Mouse (Mus musculus): ENCODE results near the gene Aaed1.
"Not testable (repeated sequence)": the region's sequence is repeated elsewhere in the genome, so short reads cannot be mapped to it uniquely, and the experiment has no call there.

The Aaed1 gene

DNA sequence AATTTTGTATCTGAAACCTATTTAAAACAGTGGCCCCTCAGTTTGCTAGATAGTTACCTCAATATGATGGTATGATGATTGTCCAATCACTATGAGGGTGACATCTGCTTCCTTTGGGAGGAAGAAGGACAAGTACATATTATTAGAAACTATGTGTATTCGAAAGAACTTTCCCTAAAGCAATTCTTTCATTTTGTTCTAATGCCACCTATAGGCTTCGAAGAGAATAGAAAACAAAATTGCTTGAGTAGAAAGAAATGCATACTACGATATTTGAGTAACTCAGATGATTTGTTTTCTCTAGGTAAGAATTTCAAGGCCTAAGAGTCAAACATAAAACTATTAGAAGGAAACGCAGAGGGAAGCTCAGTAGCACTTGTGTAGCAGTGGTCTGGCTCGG lies 3.5 kb downstream of the Aaed1 start:
- no peak for DNase-seq (ENCODE audit: low spot score)

DNA sequence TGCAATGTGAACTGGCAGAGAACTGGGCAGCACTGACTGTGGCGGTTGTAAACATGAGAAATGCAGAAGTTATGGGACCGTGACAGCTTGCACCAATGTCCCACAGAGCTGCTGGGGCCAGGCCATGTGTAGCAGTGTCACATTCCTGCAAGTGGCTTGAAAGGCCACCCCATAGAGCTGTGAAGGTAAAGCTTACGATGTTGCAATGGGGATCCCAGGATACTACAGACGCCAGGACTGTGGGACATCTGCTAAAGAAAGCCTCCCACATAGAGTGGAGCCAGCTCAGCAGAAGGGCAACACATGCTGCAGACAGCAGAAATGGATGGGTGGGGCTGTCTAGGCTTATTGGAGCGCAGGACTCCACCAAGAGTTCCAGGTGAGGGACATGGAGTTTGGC lies 5.0 kb downstream of the Aaed1 start:
- DNase-seq (ENCODE audit: low spot score), result no peak

DNA sequence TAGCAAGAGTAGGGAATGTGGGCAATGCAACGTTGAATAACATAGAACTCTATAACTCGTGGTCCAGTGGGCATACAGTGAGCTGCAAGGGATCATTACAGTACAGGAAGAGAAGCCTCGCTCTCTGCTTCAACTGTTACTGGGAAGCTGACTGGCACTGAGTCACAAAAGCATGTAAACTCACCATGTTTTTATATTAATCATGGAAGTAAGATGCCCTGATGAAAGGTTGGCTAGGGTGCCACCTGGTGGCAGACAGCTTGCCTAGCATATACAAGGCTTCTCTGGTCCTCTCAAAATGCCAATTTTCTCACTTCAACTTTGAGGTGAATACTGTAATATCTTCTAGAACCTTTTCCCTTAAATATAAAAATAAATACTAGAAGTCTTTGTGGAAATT lies 6.4 kb downstream of the Aaed1 start:
- peak; percentile 35 for DNase-seq (ENCODE audit: low spot score)

GRCm38 (mm10) chr13:64299069-64299468 lies 13.4 kb downstream of the Aaed1 start:
- no peak for DNase-seq (ENCODE audit: low spot score)

- no peak for DNase-seq (ENCODE audit: low spot score)
These were observed 25.7 kb downstream of the Aaed1 start for GRCm38 (mm10) chr13:64286791-64287190.

GRCm38 (mm10) chr13:64286321-64286720 lies 26.2 kb downstream of the Aaed1 start:
- no peak for DNase-seq (ENCODE audit: low spot score)

DNA sequence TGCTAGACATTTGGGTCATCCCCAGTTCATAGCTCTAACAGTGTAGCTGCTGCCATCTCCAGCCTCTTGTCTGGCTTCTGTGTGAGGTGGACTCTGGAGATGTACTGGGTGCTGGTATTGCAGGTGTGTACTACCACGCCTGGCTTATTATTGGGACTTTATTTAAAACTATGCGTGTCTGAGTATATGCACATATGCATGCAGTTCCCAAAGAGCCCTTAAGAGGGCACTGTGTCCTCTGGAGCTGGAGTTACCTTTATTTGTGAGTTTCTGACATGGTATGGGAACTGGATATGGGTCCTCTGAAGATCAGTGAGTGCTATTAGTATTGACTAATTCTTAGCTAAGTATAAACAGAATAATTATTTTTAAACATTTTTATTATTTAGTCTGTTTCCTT lies 27.8 kb downstream of the Aaed1 start:
- DNase-seq (ENCODE audit: low spot score), result no peak

DNA sequence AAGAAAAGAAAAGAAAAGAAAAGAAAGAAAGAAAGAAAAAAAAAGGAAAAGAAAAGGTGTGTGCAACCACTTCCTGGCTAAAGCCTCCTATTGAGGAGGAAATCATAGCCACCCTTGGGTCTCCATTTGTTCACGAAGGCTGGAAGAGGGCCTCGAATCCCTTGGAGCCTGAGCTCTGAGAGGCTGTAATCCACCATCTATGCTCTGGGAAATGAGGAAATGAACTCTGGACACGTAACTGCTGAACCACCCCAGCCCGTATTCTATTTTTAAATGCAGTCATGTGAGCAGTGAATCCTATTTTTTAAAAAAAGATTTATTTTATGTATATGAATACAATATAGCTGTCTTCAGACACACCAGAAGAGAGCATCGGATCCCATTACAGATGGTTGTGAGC lies 31.6 kb downstream of the Aaed1 start:
- DNase-seq (ENCODE audit: low spot score), result no peak

GRCm38 (mm10) chr13:64275754-64276127 lies 36.8 kb downstream of the Aaed1 start:
- no peak for DNase-seq (ENCODE audit: low spot score)

DNA sequence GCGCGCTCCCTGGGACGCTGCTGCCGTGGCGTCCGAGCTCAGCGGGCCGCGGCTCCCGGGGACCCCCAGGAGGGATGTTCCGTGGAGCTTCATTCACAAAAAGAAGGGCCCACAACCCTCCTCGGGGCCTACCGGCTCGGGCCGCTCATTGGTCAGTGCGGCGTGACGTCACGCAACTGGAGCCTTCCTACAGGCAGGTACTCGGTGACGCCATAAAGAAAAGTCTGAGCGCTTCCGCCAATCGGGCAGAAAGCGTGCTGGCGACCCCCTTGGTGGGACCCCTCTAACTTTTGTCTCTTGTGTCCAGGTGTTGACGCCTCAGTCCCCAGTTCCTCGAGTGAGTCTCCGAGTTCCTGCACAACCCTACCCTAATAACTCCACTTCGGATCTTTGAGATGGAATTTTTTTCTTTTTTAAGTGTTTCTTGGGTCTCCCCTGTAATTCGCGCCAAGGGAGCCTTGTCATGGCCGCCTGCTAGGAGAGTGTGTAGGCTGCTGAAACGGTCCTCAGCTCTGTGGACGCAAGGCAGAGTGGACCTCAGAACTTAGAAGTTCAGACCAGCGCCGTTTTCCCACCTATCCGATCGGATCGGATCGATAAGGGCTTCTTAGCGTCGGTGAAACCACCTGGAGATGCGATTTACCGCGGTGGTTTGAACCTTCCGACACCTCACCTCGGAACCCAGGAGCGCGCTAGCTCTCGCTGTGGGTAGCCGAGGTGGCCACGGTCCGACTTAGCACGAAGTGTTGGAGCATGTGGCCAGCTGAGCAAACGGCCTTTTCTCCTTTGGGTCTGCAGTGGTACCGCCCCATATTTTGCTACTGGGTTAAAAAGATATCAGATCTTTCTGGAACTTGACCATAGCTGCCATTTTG lies 37.4 kb downstream of the Aaed1 start, which contains the start of gene Cdc14b:
TSS of gene Cdc14b (minus strand) at position 412 of the 875 bp plus-strand sequence.
- DNase-seq (ENCODE audit: low spot score), result peak; percentile 39

- no peak for DNase-seq (ENCODE audit: low spot score)
These were observed 38.3 kb downstream of the Aaed1 start for GRCm38 (mm10) chr13:64273891-64274844.

DNA sequence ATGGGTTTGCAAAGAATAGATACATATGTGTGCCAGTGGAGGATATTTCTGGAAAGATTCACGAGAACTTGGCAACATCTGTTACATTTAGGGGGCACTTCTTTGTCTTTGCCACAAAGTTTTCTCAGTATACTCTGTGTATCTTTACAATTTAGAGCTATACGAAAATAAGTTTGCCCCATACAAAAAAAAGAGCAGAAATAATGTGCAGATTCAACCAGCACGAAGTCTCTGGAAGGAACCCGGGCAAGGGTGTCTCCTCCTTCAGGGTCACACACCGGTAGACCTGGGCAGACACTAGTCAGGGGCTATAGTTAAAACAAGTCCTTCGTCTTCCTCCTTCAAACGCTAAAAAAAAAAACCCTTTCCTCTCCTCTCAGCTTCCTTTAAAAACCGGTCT lies 39.2 kb downstream of the Aaed1 start:
- DNase-seq (ENCODE audit: low spot score), result no peak

DNA sequence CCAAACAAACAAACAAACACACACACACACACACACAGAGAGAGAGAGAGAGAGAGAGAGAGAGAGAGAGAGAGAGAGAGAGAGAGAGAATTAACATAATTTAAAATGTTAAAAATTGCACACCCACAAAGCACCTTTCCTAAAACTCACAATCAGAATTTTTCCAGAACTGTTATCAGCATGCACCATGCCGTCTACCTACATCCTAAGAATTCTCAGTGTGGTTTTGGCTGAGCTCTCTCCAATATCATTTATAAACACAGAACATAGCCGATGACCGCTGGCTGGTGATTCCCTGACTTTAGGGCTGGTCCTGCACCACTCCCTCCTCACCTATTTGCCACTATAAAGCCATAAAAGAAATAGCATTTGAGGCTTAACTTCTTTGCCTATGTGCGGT lies 44.1 kb downstream of the Aaed1 start:
- no peak for DNase-seq (ENCODE audit: low spot score)

DNA sequence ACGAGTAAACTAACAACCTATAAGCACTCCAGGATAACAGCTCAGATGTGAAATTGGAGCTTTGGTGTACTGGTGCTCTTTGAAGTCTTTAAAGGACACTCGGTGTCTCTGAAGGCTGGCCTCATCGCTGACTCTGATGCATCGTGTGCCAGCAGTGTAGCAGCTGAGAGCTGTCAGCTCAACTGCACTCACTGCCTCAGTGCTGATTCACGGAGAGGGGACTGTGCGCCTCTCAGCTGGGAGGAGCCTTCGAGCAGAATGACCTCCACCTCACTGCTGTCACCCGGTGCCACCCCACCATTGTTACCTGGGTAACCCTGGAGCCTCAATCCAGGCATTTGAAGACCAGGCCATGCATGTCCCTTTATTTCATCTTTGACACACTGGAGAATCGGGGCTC lies 45.4 kb downstream of the Aaed1 start:
- no peak for DNase-seq (ENCODE audit: low spot score)

DNA sequence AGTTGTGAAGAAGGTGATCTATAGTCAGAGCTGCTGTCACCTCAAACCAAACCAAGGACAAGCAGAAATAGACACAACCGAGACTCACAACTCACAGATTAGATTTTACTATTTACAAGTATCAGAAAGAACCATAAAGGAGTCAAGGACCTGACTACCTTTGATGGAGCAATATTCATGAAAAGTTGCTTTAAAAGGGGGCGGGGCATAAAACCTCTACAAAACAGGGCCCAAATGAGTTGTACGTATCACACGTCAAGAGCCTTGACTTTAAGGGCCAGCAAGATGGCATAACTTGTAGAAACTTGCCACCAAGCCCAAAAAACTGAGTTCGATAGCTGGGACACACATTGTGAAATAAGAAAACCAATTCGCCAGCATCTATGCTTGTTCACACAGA lies 47.9 kb downstream of the Aaed1 start:
- DNase-seq (ENCODE audit: low spot score), result no peak

DNA sequence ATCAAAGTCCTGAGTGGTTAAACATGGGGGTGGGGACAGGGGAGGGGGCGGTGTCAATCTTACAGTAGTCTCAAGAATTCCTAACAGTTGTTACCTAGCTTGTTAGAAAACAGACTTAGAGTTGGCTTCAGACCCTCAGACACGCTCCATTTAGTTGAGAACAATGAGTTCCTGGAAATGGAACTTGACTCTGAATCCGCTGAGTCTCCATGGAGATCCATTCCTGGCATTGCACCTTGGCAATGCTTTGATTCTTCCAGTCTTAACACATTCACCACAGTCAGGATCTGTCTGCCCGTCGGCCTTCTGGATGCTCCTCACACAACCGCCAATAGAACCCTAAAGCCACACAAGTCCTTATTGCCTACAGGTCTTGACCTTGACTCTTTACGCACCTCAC lies 52.6 kb downstream of the Aaed1 start:
- no peak for DNase-seq (ENCODE audit: low spot score)

DNA sequence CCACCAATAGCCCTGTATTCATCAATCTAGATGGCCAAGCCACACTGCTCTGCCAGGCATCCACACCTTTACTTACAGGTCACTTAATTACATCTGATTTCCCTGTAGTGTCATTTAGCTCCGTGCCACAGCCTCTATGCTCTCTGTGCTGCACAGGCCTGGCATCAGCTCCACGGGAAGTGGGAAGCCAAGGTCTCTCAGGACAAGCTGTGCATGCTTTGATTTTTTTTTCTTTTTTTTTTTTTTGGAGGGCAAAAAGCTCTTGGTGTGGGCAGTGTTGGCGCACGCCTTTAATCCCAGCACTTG lies 54.0 kb downstream of the Aaed1 start:
- no peak for DNase-seq (ENCODE audit: low spot score)

DNA sequence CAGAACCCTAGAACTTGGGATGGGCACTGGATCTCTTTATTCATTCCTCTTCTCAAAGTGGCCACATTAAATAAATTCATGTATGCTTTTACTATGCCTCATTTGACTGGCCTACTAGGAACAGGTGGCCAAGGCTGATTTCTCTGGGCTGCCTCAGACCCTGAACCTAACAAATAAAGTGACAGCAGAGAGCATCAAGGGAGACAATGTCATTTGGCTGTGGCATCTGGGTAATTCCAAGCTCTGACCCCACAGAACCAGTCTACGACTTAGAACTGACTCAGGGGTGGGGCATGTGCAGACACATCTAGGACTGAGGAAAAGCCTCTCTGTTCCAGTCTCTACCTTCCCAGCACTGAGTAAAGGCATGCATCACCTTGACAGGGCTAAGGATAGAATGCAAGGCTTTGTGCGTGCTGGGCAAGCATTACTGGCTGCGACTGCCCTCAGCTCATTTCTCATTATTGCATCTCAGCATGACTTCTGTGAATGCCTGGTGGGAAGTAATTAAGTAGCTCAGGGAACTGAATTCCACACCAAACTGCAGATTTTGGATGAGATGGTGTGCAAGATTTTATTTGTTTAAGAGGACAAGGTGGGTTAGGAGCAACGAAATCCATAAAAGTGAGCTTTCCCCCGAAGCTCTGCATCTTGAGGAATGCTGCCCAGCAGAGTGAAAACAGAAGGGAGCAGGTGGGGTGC lies 54.5 kb downstream of the Aaed1 start:
- DNase-seq (ENCODE audit: low spot score), result no peak

GRCm38 (mm10) chr13:64257010-64257813 lies 55.3 kb downstream of the Aaed1 start:
- no peak for DNase-seq (ENCODE audit: low spot score)

DNA sequence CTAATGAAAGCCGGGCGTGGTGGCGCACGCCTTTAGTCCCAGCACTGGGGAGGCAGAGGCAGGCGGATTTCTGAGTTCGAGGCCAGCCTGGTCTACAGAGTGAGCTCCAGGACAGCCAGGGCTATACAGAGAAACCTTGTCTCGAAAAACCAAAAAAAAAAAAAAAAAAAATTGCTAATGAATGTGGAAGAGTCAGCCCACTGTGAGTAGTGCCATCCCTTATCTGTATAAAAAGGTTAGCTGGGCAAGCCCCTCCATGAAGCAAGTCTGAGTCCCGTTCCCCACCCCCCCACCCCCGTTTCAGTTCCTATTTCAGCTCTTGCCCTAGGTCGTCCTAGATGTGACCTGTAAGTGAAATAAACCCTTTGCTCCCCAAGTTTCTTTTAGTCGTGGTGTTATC lies 58.3 kb downstream of the Aaed1 start:
- not testable (repeated sequence) for DNase-seq (ENCODE audit: low spot score)

GRCm38 (mm10) chr13:64253697-64254096 lies 58.8 kb downstream of the Aaed1 start:
- DNase-seq (ENCODE audit: low spot score), result no peak

- no peak for DNase-seq (ENCODE audit: low spot score)
These were observed 60.4 kb downstream of the Aaed1 start for GRCm38 (mm10) chr13:64252147-64252546.
